Mouse (Mus musculus): Measurements from ENCODE around the gene Hoxa9. TPM values are rescaled to one million over a fixed set of nuclear protein-coding genes. Genes with fewer than 3 reads are reported as not detected.

The Hoxa9 gene
- polyA plus RNA-seq, 1 experiment from 2014 or later: not detected

- H3K9ac ChIP-seq: no peak overlapping the region
- WGBS: under 1% methylated on average over 4 of the region's 4 CpGs
These were observed 23.8 kb downstream of the Hoxa9 start for GRCm38 (mm10) chr6:52206882-52207683.

DNA sequence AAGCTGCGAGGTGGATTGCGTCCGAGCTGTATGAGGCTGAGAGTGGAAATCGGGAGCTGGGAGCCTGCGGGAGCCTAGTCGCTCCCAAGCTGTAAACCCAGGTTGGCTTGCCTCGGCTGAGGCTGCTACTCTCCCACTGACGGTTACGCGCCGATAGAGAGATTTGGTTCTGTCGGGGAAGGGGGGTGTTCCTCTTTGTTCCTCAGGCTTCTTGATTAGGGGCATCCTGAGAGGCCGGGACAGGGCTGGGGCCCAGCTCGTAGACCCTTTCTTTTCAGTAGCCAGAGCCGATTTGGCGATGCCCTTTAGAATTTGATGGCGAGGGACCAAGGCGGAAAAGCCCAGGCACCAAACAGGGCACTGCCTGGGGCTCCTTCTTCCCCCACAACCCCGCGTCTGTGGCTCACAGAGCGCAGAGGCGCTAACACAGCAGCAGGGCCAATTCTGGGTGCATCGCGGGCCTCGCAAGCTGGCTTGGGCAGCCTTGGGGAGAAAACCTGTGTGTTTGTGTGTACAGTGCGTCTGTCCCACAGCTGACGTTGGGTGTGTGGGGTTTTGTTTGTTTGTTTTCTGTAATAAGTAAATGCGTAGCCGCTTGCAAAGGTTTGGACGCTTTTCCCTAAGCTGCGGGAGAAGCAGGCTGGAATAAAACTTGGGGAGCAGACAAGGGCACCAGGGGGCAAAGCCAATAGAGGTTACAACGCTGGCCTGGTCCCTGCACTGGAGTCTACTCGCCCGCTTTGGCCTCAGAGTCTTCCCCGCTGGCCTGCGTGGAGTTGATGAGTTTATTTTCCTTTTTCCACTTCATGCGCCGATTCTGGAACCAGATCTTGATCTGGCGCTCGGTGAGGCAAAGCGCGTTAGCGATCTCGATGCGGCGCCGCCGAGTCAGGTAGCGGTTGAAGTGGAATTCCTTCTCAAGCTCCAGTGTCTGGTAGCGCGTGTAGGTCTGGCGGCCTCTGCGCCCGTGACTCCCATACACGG lies 25.0 kb downstream of the Hoxa9 start:
- H3K27me3 ChIP-seq: peaks cover 100% of the 10 kb centered on the region
- no peak overlapping the region for H3K9ac ChIP-seq
- no peak overlapping the region for H3K4me2 ChIP-seq
- H3K4me1 ChIP-seq: peaks cover 18% of the 10 kb centered on the region
- no peak overlapping the region for H3K27ac ChIP-seq
- H3K4me3 ChIP-seq: no peak overlapping the region
- H3K36me3 ChIP-seq (ENCODE audit: poor library complexity, severe bottlenecking): no peaks in the 10 kb centered on the region
- ATAC-seq: no peak
- H3K9me3 ChIP-seq (replicated peaks): no peaks in the 10 kb centered on the region
- 1% methylated on average over 55 of the region's 55 CpGs for WGBS

More at GRCm38 (mm10) chr6:52206882-52207683, 23.8 kb downstream of the Hoxa9 start:
- peaks cover 18% of the 10 kb centered on the region for H3K4me1 ChIP-seq
- H3K4me3 ChIP-seq: no peak overlapping the region
- H3K4me2 ChIP-seq: no peak overlapping the region
- H3K27me3 ChIP-seq: peaks cover 100% of the 10 kb centered on the region
- H3K36me3 ChIP-seq (ENCODE audit: poor library complexity, severe bottlenecking): no peaks in the 10 kb centered on the region
- no peak overlapping the region for H3K27ac ChIP-seq
- H3K9me3 ChIP-seq (replicated peaks): no peaks in the 10 kb centered on the region
- ATAC-seq: no peak

DNA sequence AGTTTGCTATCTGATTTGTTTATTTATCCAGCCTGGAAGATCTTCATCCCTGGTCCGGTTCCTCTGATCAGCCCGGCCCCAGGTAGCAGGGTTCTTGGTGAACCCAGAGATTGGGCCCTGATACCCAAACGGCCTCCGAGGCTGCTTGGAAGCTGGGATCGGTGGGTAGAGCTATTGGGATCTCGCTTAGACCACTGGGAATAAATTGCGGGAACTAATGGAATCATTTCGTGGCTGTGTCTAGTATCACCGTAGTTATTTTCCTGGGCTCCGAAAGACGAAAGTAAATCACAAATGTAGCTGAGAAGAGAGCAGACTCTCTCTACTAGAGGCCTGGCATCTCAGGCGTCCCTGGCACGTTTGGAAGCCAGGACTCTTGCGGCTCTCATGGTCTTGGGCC lies 25.7 kb downstream of the Hoxa9 start:
- Histone ChIP-seq H3K36me3 (ENCODE audit: poor library complexity, severe bottlenecking) (no peaks in the 10 kb centered on the region), H3K9ac (no peak overlapping the region), H3K4me1 (peaks cover 18% of the 10 kb centered on the region), H3K27me3 (peaks cover 100% of the 10 kb centered on the region), H3K27ac (no peak overlapping the region), H3K4me3 (no peak overlapping the region), H3K9me3 (replicated peaks) (no peaks in the 10 kb centered on the region), H3K4me2 (no peak overlapping the region)
- WGBS: 4% methylated on average over 14 of the region's 14 CpGs
- ATAC-seq: no peak

GRCm38 (mm10) chr6:52204050-52204752 lies 26.7 kb downstream of the Hoxa9 start, which contains the start of gene Hoxa5:
Gene Hoxa5 (minus strand): TSS chr6:52204587.
- H3K4me1 ChIP-seq: peaks cover 18% of the 10 kb centered on the region
- peak within 1 kb of the TSS; percentile 16 for H3K4me3 ChIP-seq
- under 1% methylated on average over 60 of the region's 65 CpGs for WGBS
- ATAC-seq: no peak
- no peaks in the 10 kb centered on the region for H3K36me3 ChIP-seq (ENCODE audit: poor library complexity, severe bottlenecking)
- no peak within 1 kb of the TSS for H3K9ac ChIP-seq
- no peak within 1 kb of the TSS for H3K27ac ChIP-seq
- peak within 1 kb of the TSS; percentile 34 for H3K4me2 ChIP-seq
- H3K27me3 ChIP-seq: peaks cover 100% of the 10 kb centered on the region
- H3K9me3 ChIP-seq (replicated peaks): no peaks in the 10 kb centered on the region

- Histone ChIP-seq H3K36me3 (ENCODE audit: poor library complexity, severe bottlenecking) (no peaks in the 10 kb centered on the region), H3K4me2 (peak overlapping the region; percentile 34), H3K9ac (no peak overlapping the region), H3K4me1 (peaks cover 14% of the 10 kb centered on the region), H3K27me3 (peaks cover 100% of the 10 kb centered on the region), H3K27ac (no peak overlapping the region), H3K4me3 (peak overlapping the region; percentile 16), H3K9me3 (replicated peaks) (no peaks in the 10 kb centered on the region)
- 0% methylated on average over 44 of the region's 46 CpGs for WGBS
- ATAC-seq: no peak
These were observed 27.4 kb downstream of the Hoxa9 start for GRCm38 (mm10) chr6:52203371-52204049.

- H3K4me3 ChIP-seq: no peak overlapping the region
- WGBS: under 1% methylated on average over 10 of the region's 10 CpGs
- H3K4me2 ChIP-seq: no peak overlapping the region
- H3K36me3 ChIP-seq (ENCODE audit: poor library complexity, severe bottlenecking): no peaks in the 10 kb centered on the region
- no peak for ATAC-seq
- peaks cover 100% of the 10 kb centered on the region for H3K27me3 ChIP-seq
- peaks cover 13% of the 10 kb centered on the region for H3K4me1 ChIP-seq
- H3K9me3 ChIP-seq (replicated peaks): no peaks in the 10 kb centered on the region
- no peak overlapping the region for H3K27ac ChIP-seq
- H3K9ac ChIP-seq: no peak overlapping the region
These were observed 27.8 kb downstream of the Hoxa9 start for GRCm38 (mm10) chr6:52203121-52203370.

DNA sequence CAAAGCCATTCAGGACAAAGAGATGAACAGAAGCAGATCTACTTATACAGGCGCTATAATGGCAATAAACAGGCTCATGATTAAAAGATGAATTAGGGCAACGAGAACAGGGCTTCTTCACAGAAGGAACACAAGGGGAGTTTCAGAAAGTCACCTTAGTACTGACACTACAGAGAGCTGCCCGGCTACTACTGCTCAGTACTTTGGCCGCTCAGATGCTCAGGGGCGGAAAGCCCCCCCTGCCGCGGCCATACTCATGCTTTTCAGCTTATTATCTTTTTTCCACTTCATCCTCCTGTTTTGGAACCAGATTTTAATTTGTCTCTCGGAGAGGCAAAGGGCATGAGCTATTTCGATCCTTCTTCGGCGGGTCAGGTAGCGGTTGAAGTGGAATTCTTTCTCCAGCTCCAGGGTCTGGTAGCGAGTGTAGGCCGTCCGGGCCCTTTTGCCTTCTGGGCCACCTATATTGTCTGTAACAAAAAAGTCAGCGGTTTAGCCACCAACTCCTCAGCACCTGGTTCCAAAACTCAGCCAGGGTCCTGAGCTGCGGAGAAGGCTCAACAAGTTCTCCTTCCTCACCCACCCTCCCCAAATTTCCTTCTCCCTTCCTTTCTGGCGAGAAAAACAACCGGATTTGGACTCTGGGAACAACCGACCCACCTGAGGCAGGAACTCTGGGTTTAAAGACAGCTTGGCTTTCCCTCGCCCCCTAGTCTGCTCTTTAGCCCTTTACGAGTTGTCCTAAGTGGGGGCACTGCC lies 28.3 kb downstream of the Hoxa9 start:
- WGBS: 1% methylated on average over 22 of the region's 22 CpGs
- peaks cover 13% of the 10 kb centered on the region for H3K4me1 ChIP-seq
- no peak overlapping the region for H3K4me3 ChIP-seq
- no peak overlapping the region for H3K27ac ChIP-seq
- no peak overlapping the region for H3K9ac ChIP-seq
- H3K36me3 ChIP-seq (ENCODE audit: poor library complexity, severe bottlenecking): no peaks in the 10 kb centered on the region
- ATAC-seq: no peak
- H3K4me2 ChIP-seq: no peak overlapping the region
- no peaks in the 10 kb centered on the region for H3K9me3 ChIP-seq (replicated peaks)
- peaks cover 100% of the 10 kb centered on the region for H3K27me3 ChIP-seq

GRCm38 (mm10) chr6:52201269-52201668 lies 29.6 kb downstream of the Hoxa9 start:
- H3K27me3 ChIP-seq: peaks cover 100% of the 10 kb centered on the region
- WGBS: 4% methylated on average over 1 of the region's 1 CpGs
- H3K4me2 ChIP-seq: no peak overlapping the region
- no peaks in the 10 kb centered on the region for H3K9me3 ChIP-seq (replicated peaks)
- peaks cover 13% of the 10 kb centered on the region for H3K4me1 ChIP-seq
- no peak for ATAC-seq
- no peaks in the 10 kb centered on the region for H3K36me3 ChIP-seq (ENCODE audit: poor library complexity, severe bottlenecking)
- no peak overlapping the region for H3K9ac ChIP-seq
- no peak overlapping the region for H3K27ac ChIP-seq
- no peak overlapping the region for H3K4me3 ChIP-seq

GRCm38 (mm10) chr6:52200751-52201250 lies 30.1 kb downstream of the Hoxa9 start:
- Histone ChIP-seq H3K9me3 (replicated peaks) (no peaks in the 10 kb centered on the region), H3K27ac (no peak overlapping the region), H3K27me3 (peaks cover 100% of the 10 kb centered on the region), H3K4me1 (peaks cover 13% of the 10 kb centered on the region), H3K36me3 (ENCODE audit: poor library complexity, severe bottlenecking) (no peaks in the 10 kb centered on the region), H3K9ac (no peak overlapping the region), H3K4me2 (no peak overlapping the region), H3K4me3 (no peak overlapping the region)
- ATAC-seq: no peak
- 5% methylated on average over 10 of the region's 10 CpGs for WGBS

DNA sequence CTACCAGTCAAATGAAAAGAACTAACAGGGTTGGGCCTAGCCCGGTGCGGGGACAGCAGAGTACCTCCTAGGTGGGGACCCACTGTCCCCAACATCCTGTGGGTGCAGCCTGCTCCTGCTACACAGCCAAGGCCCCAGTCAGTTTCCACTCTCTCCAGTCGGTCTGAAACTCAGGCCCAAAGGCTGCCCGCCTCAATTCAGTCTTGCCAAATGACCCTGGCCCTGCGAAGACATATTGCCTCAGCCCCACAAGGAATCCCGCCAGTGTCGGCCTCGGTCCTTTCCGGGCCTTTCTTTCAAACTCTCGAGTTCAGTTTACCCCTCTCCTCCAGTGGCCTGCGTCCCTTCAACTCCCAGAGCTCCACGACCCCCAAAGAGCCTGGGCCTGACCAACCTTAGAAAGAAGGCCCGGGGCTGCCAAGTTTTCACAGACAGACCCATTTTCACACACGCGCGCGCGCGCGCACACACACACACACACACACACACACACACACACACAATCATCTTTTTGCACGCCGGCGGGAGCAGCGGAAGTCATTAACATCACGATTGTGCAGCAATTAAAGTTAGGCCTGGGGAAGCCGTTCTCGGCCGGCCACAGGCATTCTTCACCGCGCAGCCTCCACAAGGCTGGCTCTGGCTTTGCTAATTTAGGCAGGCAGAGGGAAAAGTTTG lies 30.7 kb downstream of the Hoxa9 start:
- WGBS: under 1% methylated on average over 30 of the region's 30 CpGs

More for the DNA sequence above, 30.7 kb downstream of the Hoxa9 start:
- no peak overlapping the region for H3K4me3 ChIP-seq
- no peak overlapping the region for H3K27ac ChIP-seq
- no peak for ATAC-seq
- H3K4me2 ChIP-seq: no peak overlapping the region
- no peak overlapping the region for H3K9ac ChIP-seq
- H3K27me3 ChIP-seq: peaks cover 100% of the 10 kb centered on the region
- peaks cover 13% of the 10 kb centered on the region for H3K4me1 ChIP-seq
- no peaks in the 10 kb centered on the region for H3K36me3 ChIP-seq (ENCODE audit: poor library complexity, severe bottlenecking)
- H3K9me3 ChIP-seq (replicated peaks): no peaks in the 10 kb centered on the region

All from forebrain, embryonic 13.5 days (tissue).